Mouse (Mus musculus) myocyte (in vitro differentiated cells): ENCODE measurements around the gene Dner. TPM values are rescaled to one million over a fixed set of nuclear protein-coding genes. Genes with fewer than 3 reads are reported as not detected.

Source experiments
- H3K27me3 ChIP-seq: one replicate; pipeline ENCODE4 v1.6.1; 2011; ENCODE audit not compliant: control insufficient read depth, insufficient read depth, insufficient read length
- H3K36me3 ChIP-seq: one replicate; pipeline ENCODE4 v1.6.1; 2011; ENCODE audit not compliant: control insufficient read depth, insufficient read depth
- H3K4me2 ChIP-seq: one replicate; pipeline ENCODE4 v1.6.1; 2011; ENCODE audit warnings: low read depth, control low read depth
- H3K4me3 ChIP-seq: one replicate; pipeline ENCODE4 v1.5.1; 2011; ENCODE audit warnings: mild to moderate bottlenecking, control low read depth, moderate library complexity
- H3K79me2 ChIP-seq: one replicate; pipeline ENCODE4 v1.6.1; 2011; ENCODE audit not compliant: control insufficient read depth, insufficient read depth
- H3ac ChIP-seq: one replicate; pipeline ENCODE4 v1.6.1; 2011; ENCODE audit not compliant: control insufficient read depth, insufficient read length
- CEBPB ChIP-seq: IDR thresholded peaks from 2 replicates; pipeline ENCODE4 v1.6.1; 2011; ENCODE audit warnings: mild to moderate bottlenecking, moderate library complexity; ENCODE audit not compliant: poor library complexity, insufficient read depth, severe bottlenecking
- E2F4 ChIP-seq: IDR thresholded peaks from one replicate; pipeline ENCODE4 v1.6.1; 2011; ENCODE audit warnings: mild to moderate bottlenecking, control low read depth, moderate library complexity; ENCODE audit not compliant: insufficient read depth
- MAX ChIP-seq: IDR thresholded peaks from one replicate; pipeline ENCODE4 v1.6.1; 2011; ENCODE audit warnings: low read depth, mild to moderate bottlenecking, control low read depth
- MYOD1 ChIP-seq, 3 experiments: IDR thresholded peaks; one replicate each; pipeline ENCODE4 v1.6.1; 2011; ENCODE audit warnings: control low read depth in 2 of 3, low read depth in 2 of 3, mild to moderate bottlenecking in 2 of 3, moderate library complexity in 1 of 3; ENCODE audit not compliant: insufficient read length in 2 of 3, control insufficient read depth in 1 of 3
- MYOG ChIP-seq, 3 experiments: IDR thresholded peaks; one replicate each; pipeline ENCODE4 v1.6.1; 2011; ENCODE audit warnings: control low read depth in 2 of 3, low read depth in 2 of 3, mild to moderate bottlenecking in 2 of 3; ENCODE audit not compliant: insufficient read length in 2 of 3, control insufficient read depth in 1 of 3, insufficient read depth in 1 of 3
- POLR2A ChIP-seq: IDR thresholded peaks from one replicate; pipeline ENCODE4 v1.6.1; 2011; ENCODE audit warnings: low read depth, mild to moderate bottlenecking, control low read depth, moderate library complexity; ENCODE audit not compliant: insufficient read length
- POLR2AphosphoS2 ChIP-seq: IDR thresholded peaks from one replicate; pipeline ENCODE4 v1.6.1; 2011; ENCODE audit warnings: low read depth, control low read depth; ENCODE audit not compliant: insufficient read length
- REST ChIP-seq: IDR thresholded peaks from one replicate; pipeline ENCODE4 v1.6.1; 2011; ENCODE audit warnings: mild to moderate bottlenecking, control low read depth, moderate library complexity; ENCODE audit not compliant: insufficient read depth, insufficient read length
- SRF ChIP-seq: IDR thresholded peaks from one replicate; pipeline ENCODE4 v1.6.1; 2011; ENCODE audit warnings: low read depth; ENCODE audit not compliant: control insufficient read depth, insufficient read length
- TCF12 ChIP-seq: IDR thresholded peaks from one replicate; pipeline ENCODE4 v1.6.1; 2011; ENCODE audit warnings: mild to moderate bottlenecking, control low read depth; ENCODE audit not compliant: poor library complexity, insufficient read depth, severe bottlenecking
- TCF3 ChIP-seq: IDR thresholded peaks from one replicate; pipeline ENCODE4 v1.6.1; 2011; ENCODE audit warnings: low read depth, control low read depth; ENCODE audit not compliant: insufficient read length
- USF1 ChIP-seq: IDR thresholded peaks from one replicate; pipeline ENCODE4 v1.6.1; 2011; ENCODE audit warnings: low read depth, mild to moderate bottlenecking, control low read depth, moderate library complexity
- polyA plus RNA-seq: library from polyadenylated mRNA; unstranded; fragments of >200 nt; fragmentation: generic; extraction: Trizol; gene quantifications from one replicate; pipeline ENCODE4 v1.2.1, GENCODE M21; 2012; ENCODE audit warnings: missing spikeins

The Dner gene
- polyA plus RNA-seq, 1 experiment, result 0.05 TPM

GRCm38 (mm10) chr1:84433291-84433980, 262.6 kb downstream of the Dner start:
- Histone ChIP-seq H3K4me2 (no peak overlapping the region), H3K79me2 (no peaks in the 10 kb centered on the region), H3K27me3 (no peaks in the 10 kb centered on the region), H3K36me3 (no peaks in the 10 kb centered on the region), H3K4me3 (no peak overlapping the region), H3ac (no peak overlapping the region)
- TF ChIP-seq REST (no peak), MAX (no peak), E2F4 (no peak), MYOG (IDR thresholded peaks at IDR 0.05; ENCODE audit: control insufficient read depth in 1 of 3, insufficient read depth in 1 of 3, insufficient read length in 2 of 3, low read depth in 2 of 3) (no peak)

- no peak overlapping the region for H3K4me2 ChIP-seq
- no peak overlapping the region for H3ac ChIP-seq
- H3K27me3 ChIP-seq, result no peaks in the 10 kb centered on the region
- no peaks in the 10 kb centered on the region for H3K36me3 ChIP-seq
- TF ChIP-seq MAX, result no peak
- no peak for TF ChIP-seq MYOG (IDR thresholded peaks at IDR 0.05; ENCODE audit: control insufficient read depth in 1 of 3, insufficient read depth in 1 of 3, insufficient read length in 2 of 3, low read depth in 2 of 3)
- no peak for TF ChIP-seq POLR2AphosphoS2
- no peak for TF ChIP-seq E2F4
- H3K4me3 ChIP-seq, result no peak overlapping the region
- no peaks in the 10 kb centered on the region for H3K79me2 ChIP-seq
Measured at GRCm38 (mm10) chr1:84432311-84432710, 263.7 kb downstream of the Dner start.

- H3K27me3 ChIP-seq, result no peaks in the 10 kb centered on the region
Measured at GRCm38 (mm10) chr1:84428331-84428730, 267.7 kb downstream of the Dner start.

GRCm38 (mm10) chr1:84427757-84428156, 268.3 kb downstream of the Dner start:
- Histone ChIP-seq H3K79me2 (no peaks in the 10 kb centered on the region), H3K27me3 (no peaks in the 10 kb centered on the region), H3K4me3 (no peak overlapping the region), H3ac (no peak overlapping the region), H3K36me3 (no peaks in the 10 kb centered on the region), H3K4me2 (no peak overlapping the region)
- TF ChIP-seq CEBPB (no peak), MYOD1 (IDR thresholded peaks at IDR 0.05; ENCODE audit: control insufficient read depth in 1 of 3, insufficient read length in 2 of 3, low read depth in 2 of 3) (peak in 1 of 3 experiments; percentile 22), E2F4 (no peak)

More at GRCm38 (mm10) chr1:84428331-84428730, 267.7 kb downstream of the Dner start:
- no peak overlapping the region for H3ac ChIP-seq
- no peak overlapping the region for H3K4me3 ChIP-seq
- H3K4me2 ChIP-seq, result no peak overlapping the region
- TF ChIP-seq USF1 (no peak), CEBPB (no peak), POLR2A (no peak), E2F4 (no peak), MYOG (IDR thresholded peaks at IDR 0.05; ENCODE audit: control insufficient read depth in 1 of 3, insufficient read depth in 1 of 3, insufficient read length in 2 of 3, low read depth in 2 of 3) (no peak), MAX (no peak), TCF12 (no peak), MYOD1 (IDR thresholded peaks at IDR 0.05; ENCODE audit: control insufficient read depth in 1 of 3, insufficient read length in 2 of 3, low read depth in 2 of 3) (no peak), REST (no peak), TCF3 (no peak), POLR2AphosphoS2 (no peak), SRF (no peak)
- no peaks in the 10 kb centered on the region for H3K36me3 ChIP-seq
- no peaks in the 10 kb centered on the region for H3K79me2 ChIP-seq

- H3K79me2 ChIP-seq, result no peaks in the 10 kb centered on the region
- H3ac ChIP-seq, result no peak overlapping the region
- H3K4me3 ChIP-seq, result no peak overlapping the region
- H3K27me3 ChIP-seq, result no peaks in the 10 kb centered on the region
- no peak overlapping the region for H3K4me2 ChIP-seq
- TF ChIP-seq SRF (no peak), E2F4 (no peak), TCF12 (no peak), USF1 (no peak), MAX (no peak), REST (no peak), MYOG (IDR thresholded peaks at IDR 0.05; ENCODE audit: control insufficient read depth in 1 of 3, insufficient read depth in 1 of 3, insufficient read length in 2 of 3, low read depth in 2 of 3) (no peak), CEBPB (no peak), MYOD1 (IDR thresholded peaks at IDR 0.05; ENCODE audit: control insufficient read depth in 1 of 3, insufficient read length in 2 of 3, low read depth in 2 of 3) (no peak), POLR2AphosphoS2 (no peak), TCF3 (no peak), POLR2A (no peak)
- no peaks in the 10 kb centered on the region for H3K36me3 ChIP-seq
Measured at GRCm38 (mm10) chr1:84426679-84427078, 269.3 kb downstream of the Dner start.
